Mouse (Mus musculus) adrenal gland, adult 8-10 months (tissue): Measurements from ENCODE around the gene Hoxc4. TPM values are rescaled to one million over a fixed set of nuclear protein-coding genes. Genes with fewer than 3 reads are reported as not detected.

ENCODE experiments used
- DNase-seq: peaks from one replicate; pipeline ENCODE4 v3.0.0; 2022
- total RNA-seq, 4 experiments: library from RNA; stranded (reverse); gene quantifications; 2 replicates each; pipeline ENCODE4 v1.2.4; 2022

Gene Hoxc4
- total RNA-seq, 4 experiments from 2014 or later, result 5.0 to 17.9 (median 10.8) TPM

GRCm38 (mm10) chr15:103011928-103012486 is 6.7 kb upstream of the Hoxc4 start:
- DNase-seq, result no peak

- no peak for DNase-seq
Observed at GRCm38 (mm10) chr15:103013238-103013984, 5.3 kb upstream of the Hoxc4 start.

GRCm38 (mm10) chr15:103014166-103015008 is 4.3 kb upstream of the Hoxc4 start:
- no peak for DNase-seq

- peak; percentile 21 for DNase-seq
Observed at GRCm38 (mm10) chr15:103015009-103015399, 3.7 kb upstream of the Hoxc4 start.

GRCm38 (mm10) chr15:103015406-103016166 is 3.1 kb upstream of the Hoxc4 start:
- DNase-seq, result peak; percentile 15

GRCm38 (mm10) chr15:103020899-103021418 is 2.2 kb downstream of the Hoxc4 start:
- no peak for DNase-seq

- DNase-seq, result no peak
Observed at GRCm38 (mm10) chr15:103021544-103021943, 2.8 kb downstream of the Hoxc4 start.

- no peak for DNase-seq
Observed at GRCm38 (mm10) chr15:103024131-103024530, 5.4 kb downstream of the Hoxc4 start.

- DNase-seq, result no peak
Observed at GRCm38 (mm10) chr15:103027266-103028235, 8.8 kb downstream of the Hoxc4 start.

GRCm38 (mm10) chr15:103028916-103029512 is 10.3 kb downstream of the Hoxc4 start:
- DNase-seq, result no peak

GRCm38 (mm10) chr15:103030142-103030541 is 11.4 kb downstream of the Hoxc4 start:
- no peak for DNase-seq

- DNase-seq, result no peak
Observed at GRCm38 (mm10) chr15:103032167-103032566, 13.4 kb downstream of the Hoxc4 start.

- no peak for DNase-seq
Observed at GRCm38 (mm10) chr15:103032646-103033575, 14.2 kb downstream of the Hoxc4 start.

- no peak for DNase-seq
Observed at GRCm38 (mm10) chr15:103034043-103034806, 15.5 kb downstream of the Hoxc4 start.

GRCm38 (mm10) chr15:103034807-103035547 is 16.2 kb downstream of the Hoxc4 start:
- no peak for DNase-seq

GRCm38 (mm10) chr15:103035548-103035881 is 16.8 kb downstream of the Hoxc4 start:
- DNase-seq, result no peak

GRCm38 (mm10) chr15:103037579-103037978 is 18.8 kb downstream of the Hoxc4 start:
- no peak for DNase-seq
